Mouse (Mus musculus): ENCODE measurements around the gene Ntm. TPM values are rescaled to one million over a fixed set of nuclear protein-coding genes. Genes with fewer than 3 reads are reported as not detected.

Gene Ntm
- polyA plus RNA-seq, 1 experiment, result 0.32 TPM

DNA sequence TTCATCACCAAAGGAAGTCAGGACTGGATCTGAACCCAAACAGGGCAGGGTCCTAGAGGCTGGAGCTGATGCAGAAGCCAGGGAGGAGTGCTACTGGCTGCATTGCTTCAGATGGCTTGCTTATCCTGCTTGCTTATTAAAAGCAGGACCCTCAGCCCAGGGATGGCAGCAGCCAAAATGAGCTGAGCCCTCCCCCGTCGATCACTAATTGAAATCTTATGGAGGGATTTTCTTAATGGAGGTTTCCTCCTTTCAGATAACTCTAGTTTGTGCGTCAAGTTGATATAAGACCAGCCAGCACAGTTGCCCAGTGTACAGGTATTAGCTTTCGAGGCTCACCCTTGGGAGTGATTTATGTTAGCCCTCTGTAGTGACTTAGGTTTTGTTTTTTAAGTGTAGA lies 826.9 kb downstream of the Ntm start:
- no peak for DNase-seq (ENCODE audit: low read depth, low spot score)
- 80% methylated on average over 4 of the region's 4 CpGs for WGBS

DNA sequence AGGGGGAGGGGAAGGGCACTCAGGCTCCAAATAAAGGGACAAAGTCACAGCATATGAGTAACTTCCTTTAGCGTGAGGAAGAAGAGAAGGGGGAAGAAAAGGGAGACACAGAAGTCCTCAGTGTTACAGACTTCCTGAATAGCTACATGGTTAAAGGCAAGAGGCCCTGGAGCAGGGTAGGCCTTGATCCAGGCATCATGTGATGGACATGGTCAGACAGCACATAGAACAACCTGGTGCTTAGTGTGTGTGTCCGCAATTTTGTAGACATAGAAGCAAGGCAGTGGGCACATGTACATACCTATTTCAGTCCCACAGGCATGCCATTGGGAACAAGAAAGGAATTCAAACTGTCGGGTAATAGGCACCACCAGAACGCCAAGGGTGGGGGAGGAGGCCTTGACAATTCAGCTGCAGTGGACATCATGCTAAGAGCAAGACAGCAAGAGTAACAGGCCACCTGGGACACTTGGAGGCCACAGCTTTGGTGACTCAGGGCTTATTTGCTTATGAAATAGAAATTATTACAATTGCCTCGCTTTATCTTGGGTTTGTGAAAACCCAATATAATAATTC lies 832.1 kb downstream of the Ntm start:
- WGBS, result 81% methylated on average over 5 of the region's 5 CpGs
- DNase-seq (ENCODE audit: low read depth, low spot score), result no peak

DNA sequence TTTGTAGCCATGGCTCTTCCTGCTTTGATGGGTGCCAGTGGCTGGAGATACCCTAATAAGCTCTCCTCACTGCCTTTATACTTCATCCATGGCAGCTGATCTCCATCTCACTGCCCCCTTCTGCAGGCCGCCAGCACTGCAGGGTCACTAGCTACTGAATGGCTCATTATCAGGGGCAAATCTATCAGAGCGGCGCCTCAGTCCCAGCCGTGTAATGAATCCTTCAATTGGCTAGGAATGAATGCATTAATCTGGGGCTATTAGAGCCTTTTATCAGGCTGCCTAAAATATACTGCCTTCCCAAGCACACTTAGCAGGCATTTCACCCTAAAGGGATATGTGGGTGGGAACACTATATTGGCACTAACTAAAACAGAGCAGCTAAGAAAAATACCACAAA lies 832.6 kb downstream of the Ntm start:
- no peak for DNase-seq (ENCODE audit: low read depth, low spot score)
- WGBS, result 79% methylated on average over 4 of the region's 4 CpGs

DNA sequence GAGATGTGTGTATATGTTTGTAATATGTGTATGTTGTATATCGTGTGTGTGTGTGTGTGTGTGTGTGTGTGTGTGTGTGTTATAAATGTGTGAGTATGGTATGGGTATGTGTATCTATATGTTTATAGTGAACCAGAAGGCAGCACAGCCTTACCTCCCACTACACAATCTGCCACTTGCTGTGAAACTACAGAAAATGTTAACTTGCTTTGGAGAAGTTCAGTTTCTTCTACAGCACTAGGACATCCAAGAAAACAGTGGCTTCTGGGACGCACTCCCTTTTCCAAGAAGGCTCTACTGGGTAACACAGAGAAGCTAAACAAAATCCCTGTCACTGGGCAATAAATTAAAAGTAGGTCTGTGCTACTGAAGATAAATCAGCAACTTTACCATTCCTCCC lies 834.5 kb downstream of the Ntm start:
- 65% methylated on average over 2 of the region's 2 CpGs for WGBS
- no peak for DNase-seq (ENCODE audit: low read depth, low spot score)

DNA sequence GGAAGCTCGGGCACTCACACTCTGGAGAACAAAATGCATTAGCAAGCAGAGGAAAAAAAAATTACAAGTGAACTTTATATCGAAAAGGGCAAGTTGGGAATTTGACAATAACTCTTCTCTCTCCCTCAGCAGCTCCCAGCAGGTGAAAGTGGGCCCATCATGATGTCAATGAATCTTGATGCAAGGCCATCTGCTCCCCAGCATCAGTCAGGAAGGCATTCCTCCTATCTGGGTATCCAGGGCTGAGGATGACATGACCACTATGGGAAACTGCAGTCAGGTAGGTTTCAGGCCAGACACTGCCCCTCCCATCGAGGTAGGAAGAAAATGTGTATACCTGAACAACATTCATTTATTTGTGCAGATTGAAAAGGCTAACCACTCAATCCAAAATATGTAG lies 838.5 kb downstream of the Ntm start:
- no peak for DNase-seq (ENCODE audit: low read depth, low spot score)
- 57% methylated on average over 3 of the region's 3 CpGs for WGBS

DNA sequence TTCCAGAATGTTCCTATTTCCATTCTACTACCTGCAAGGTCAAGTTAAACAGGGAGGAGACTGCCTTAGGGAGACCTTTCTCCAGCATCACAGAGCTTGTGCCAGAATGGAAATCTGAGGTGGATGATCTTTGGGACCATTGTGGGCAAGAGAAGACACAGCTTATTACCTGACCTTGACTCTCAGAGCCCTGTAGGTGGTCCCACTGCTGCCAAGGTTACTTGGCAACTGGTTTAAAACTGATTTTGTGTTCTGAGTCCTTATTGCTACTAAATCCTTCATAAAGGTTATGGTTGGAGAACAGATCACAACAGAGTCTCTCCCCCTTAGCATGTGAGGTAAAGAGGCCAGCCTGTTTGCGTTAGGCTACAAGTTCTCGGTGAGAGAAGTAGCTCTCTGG lies 839.1 kb downstream of the Ntm start:
- WGBS, result 79% methylated on average over 2 of the region's 2 CpGs

DNA sequence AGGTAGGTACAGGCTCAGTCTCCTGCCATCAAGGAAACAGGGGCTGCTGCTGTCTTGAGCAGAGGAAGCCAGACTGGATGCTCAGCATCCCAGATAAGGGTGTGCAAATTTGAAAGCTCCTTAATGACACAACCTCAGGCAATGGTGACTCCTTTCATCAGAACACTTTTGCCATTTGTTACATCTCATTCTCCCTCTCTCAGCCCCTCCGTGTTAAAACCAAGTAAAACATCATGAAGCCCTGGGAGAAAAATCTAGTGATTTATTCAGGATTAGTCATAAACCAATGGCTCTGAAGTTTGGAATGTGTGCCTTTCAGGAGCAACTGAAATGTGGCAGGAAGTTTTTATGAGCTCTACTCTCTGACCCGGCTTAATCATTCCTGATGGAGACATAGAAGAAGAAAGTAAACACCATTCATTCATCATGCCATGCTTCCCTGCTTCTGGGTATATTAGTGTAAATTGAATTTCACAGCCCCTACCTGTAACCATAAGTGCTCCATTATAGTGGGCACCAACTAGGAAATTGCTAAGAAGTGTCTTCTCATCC lies 845.3 kb downstream of the Ntm start:
- DNase-seq (ENCODE audit: low read depth, low spot score), result no peak
- 8% methylated on average over 2 of the region's 2 CpGs for WGBS

More for the DNA sequence above, 839.1 kb downstream of the Ntm start:
- no peak for DNase-seq (ENCODE audit: low read depth, low spot score)

DNA sequence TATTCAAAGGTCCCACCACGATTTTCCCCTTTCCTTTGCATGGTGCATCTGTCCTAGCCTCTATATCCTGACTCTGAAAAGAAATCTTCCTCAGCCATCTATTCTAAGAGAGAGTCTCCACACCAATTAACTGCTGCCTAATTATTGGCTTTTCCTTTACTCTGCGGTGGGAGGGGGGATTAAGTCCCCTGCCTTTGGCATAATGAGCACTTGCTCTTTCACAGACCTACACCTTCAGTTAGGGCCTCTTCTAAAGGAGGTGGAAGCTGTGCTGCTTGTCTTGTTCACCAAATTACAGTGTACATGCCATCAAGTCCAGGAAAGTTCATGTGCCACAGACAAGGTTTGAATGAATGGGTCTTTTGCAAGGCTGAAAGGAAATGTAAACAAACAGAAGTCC lies 847.6 kb downstream of the Ntm start:
- WGBS, result 49% methylated on average over 2 of the region's 2 CpGs
- DNase-seq (ENCODE audit: low read depth, low spot score), result no peak

DNA sequence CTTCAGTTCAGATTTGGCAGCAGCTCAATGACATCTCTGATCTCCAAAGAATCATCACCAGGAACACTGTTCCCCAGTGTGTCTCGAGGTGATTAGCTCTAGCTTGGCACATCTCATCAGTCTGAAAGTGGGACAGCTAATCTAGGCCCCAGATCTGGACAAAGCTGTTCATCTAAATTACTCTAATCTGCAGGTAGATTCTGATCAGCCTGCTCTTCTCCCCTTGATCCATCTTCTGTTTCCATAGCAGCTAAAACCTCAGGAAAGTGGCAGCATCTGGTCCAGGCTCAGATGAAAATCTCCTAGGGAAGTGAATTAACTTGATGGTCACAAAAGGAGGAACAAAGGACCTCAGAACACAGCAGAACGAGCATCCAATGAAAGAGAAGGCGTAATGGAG lies 856.2 kb downstream of the Ntm start:
- 50% methylated on average over 3 of the region's 3 CpGs for WGBS
- no peak for DNase-seq (ENCODE audit: low read depth, low spot score)

DNA sequence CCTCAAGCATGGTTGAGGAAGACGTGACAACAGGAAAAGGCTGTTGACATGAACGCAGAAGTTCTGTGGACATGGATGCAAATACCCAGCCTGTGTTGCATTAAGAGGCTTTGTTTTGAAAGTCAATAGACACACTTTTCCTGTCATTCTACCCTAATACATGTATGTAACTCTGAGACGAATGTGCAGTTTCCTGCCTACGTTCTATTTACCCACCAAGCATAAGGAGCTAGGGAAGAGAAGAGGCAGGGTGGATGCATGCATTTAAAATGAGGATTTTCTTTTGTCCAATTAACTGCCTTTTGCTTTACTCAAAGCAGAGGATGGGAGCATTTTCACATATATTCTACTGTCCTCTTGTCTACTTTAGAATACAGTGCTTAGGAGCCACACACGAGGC lies 858.5 kb downstream of the Ntm start:
- WGBS, result 79% methylated on average over 5 of the region's 5 CpGs
- DNase-seq (ENCODE audit: low read depth, low spot score), result no peak

DNA sequence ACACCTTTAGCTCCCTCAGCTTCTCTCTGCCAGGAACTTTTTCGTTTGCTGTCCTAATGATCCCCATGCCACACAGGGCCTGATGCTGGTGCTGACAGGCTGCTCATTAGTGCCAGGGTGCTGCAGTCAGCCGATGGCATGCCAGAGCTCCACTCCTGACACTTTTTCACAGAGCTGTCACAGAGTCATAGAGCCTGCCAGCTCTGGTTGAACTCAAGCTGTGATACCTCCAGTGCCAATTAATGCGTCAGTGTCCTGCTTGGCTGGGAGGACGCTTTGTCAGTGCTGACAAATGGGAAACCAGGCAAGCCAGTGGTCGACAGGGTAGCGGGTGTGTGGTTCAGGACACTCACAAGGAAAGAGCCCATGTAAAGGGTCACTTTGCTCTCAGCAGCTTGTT lies 858.9 kb downstream of the Ntm start:
- 65% methylated on average over 6 of the region's 6 CpGs for WGBS
- no peak for DNase-seq (ENCODE audit: low read depth, low spot score)

DNA sequence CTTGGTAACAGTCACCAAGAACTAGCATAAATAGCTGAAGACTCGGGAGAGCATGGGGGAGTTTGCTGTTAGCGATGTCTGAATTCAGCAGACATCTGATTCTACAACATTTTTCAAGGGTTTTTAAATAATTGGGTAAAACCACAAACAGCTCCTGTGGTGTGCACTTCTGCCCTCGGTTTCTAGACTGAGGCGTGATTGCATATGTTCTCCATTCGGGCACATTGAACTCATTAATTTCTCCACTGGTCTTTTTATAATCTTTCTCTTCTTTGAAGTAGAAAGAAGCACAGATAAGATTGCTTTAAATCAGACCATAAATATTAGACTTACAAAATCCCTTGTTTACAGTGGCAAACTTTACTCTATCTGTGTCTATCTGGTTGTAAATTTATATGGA lies 862.3 kb downstream of the Ntm start:
- 64% methylated on average over 5 of the region's 5 CpGs for WGBS

DNA sequence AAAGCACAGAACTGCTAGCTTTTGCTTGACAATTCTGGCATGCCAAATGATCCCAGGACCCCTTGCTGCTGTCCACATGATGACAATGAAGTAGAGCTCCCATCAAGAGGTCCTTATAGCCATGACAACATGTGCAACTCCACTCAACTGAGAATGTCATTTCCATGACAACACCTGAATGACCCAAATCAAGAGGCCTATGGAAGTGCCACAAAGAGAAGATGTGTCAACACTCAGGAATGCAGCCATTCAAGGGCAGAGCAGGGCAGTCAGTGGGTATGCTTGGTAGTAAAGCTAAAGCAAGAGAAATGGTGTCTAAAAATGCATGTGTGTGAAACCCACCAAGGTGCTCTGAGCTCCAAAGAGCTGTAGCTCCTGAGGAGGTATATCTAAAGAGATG lies 870.5 kb downstream of the Ntm start:
- no peak for DNase-seq (ENCODE audit: low read depth, low spot score)

More for the DNA sequence above, 862.3 kb downstream of the Ntm start:
- DNase-seq (ENCODE audit: low read depth, low spot score), result no peak

DNA sequence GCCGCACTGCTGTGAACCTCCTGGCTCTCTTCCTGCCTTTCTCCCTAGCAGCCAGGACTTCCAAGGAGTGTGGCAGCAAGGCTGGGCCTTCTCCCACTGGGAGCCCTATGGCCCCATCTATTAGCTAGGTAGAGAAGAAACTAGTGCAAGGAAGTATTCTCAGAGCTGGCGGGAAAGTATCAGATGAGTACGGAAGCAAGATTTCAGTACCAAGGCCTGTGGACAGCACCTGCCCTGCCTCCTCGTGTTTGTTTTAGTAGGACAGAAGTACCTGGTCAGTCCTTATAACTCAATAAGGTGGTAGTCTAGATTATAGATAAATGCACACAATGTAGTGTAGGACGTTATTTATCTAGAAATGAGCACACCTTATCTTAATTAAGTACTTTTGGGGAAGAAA lies 874.3 kb downstream of the Ntm start:
- WGBS, result 48% methylated on average over 5 of the region's 5 CpGs
- DNase-seq (ENCODE audit: low read depth, low spot score), result no peak

DNA sequence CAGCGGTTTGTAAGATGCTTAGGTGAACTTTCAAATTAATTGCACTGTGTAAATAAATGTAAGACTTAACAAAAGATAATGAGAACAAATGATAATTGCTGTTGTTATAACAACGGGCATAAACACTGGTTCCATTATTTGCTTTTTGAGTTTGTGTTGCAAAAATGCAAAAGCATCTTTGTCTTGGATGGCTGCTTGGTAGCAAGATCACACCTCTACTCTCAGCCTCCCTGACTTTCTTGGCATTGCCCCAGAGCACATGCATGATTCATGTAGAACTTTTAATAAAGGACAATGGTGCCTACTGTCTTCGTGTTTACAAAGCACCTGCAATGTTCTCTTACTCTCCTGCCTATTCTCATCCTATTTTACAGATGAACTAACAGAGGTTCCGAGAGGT lies 875.3 kb downstream of the Ntm start:
- DNase-seq (ENCODE audit: low read depth, low spot score), result no peak
- WGBS, result 61% methylated on average over 4 of the region's 4 CpGs

DNA sequence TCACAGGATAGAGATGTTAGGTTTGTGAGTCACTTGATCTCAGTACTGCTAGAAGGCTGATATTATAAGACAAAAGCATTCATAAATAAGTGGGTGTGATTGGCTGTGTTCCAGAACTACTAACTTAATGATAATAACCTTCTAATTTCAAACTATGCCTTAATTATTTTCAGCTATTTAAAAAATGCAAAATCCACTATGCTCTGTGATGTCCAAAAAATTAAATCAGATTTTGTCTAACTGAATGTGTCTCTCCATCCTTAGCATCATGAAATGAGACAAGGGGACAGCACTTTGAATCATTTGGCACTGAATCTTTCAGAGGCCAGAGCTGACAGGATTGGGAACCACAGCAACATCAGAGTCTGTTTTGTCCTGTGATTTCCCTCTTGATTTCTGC lies 875.8 kb downstream of the Ntm start:
- no peak for DNase-seq (ENCODE audit: low read depth, low spot score)

DNA sequence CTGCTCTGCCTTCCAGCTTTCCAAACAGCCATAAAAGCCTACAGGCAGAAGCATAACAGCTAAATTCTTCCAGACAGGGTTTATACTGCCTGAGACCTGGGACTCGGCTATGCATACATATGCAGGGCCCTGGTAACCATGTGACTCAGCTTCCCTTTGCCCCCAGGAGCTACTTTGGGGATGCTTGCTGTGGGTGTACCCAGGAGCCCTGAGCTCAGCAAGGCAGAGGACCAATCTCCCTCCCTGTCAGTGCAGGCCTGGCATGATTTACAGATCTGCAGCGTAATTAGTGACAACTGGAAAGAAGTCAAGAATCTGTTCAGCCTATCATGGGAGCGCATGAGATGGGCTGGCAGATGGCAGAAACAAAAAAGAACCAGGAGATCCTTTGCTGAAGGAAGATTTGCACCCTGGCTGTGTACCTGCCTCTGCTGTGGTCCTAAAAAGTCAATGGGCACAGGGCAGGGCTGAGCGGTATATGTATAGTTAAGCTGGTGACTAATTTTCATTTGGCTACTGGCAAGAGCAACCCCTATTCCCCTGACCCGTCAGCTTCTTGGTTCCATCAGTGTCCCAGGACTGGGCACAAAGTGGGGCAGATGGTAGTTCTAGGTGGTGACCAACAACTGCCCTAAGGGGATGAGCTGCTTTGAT lies 886.9 kb downstream of the Ntm start:
- no peak for DNase-seq (ENCODE audit: low read depth, low spot score)
- WGBS, result 71% methylated on average over 5 of the region's 5 CpGs

DNA sequence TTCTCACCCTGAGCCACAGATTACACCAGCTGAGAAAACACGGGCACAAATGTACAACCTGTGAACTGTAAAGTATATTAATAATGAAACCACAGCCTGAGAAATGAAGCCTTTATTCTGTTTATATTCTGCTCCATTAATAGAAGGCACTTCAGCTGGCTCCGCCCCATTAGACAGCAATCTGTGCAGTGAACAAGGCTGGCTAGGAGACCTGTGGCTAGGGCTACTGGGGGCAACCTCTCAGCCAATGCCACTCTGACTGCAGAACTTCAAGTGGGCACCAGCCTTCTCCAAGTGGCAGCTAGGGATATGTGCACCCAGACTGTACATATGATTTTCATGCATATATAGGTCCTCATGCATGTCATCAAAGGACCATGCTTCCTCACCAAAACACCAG lies 887.7 kb downstream of the Ntm start:
- 77% methylated on average over 2 of the region's 2 CpGs for WGBS
- DNase-seq (ENCODE audit: low read depth, low spot score), result no peak

DNA sequence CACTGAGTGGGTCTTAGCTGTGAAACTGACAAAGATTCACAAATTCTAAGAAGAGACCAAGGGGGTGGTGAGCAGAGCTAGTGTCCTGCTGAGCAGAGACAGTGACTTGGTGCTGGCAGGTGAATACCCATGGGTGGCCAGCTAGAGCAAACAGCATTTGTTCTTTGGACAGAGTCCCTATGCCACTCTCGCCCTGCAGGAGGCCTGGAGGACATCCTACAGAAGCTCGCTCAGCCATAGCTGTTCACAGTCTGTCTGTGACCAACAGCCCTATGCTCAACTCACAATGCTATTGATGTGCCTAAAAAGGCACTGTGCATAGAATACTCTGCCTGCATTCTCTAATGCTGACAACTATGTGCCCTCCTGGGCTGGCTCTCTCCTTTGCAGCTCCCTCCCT lies 888.4 kb downstream of the Ntm start:
- no peak for DNase-seq (ENCODE audit: low read depth, low spot score)
- WGBS, result 77% methylated on average over 2 of the region's 2 CpGs

DNA sequence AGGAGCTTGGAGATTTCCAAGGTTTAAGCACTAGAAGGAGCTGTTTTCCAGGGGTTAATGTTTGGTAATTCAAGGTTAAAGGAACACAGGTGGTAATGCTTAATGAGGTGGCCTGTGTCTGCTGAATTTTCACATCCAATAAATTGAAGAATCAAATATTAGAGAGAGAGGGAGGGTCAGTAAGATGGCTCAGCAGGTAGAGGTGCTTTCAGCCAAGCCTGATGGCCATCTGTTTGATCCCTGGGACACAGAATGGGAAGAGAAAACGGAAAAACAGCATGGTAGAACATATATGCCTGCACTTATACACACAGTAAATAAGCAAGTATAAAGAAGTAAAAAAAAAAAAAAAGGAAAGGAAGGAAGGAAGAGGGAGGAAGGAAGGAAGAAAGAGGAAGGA lies 890.9 kb downstream of the Ntm start:
- WGBS, result 59% methylated on average over 1 of the region's 1 CpGs
- DNase-seq (ENCODE audit: low read depth, low spot score), result no peak

DNA sequence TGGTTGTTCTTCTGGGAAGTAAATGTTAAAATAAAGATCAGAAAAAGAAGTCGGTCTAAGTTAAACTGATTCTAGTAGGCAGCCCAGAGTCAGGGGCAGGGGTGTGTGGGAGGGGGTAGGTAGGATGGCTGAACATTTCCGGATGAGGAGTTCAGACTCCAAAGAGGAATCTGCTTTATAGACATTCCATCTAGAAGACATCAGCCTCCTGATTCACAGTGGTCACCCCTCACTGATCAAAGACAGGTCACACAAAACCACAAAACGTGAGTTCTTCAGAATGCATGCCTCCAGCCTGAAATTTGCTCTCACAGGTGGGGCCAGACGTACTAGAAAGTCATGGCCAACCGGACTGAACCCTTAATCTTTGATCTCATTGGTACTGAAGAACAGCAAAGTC lies 895.4 kb downstream of the Ntm start:
- DNase-seq (ENCODE audit: low read depth, low spot score), result no peak
- WGBS, result 60% methylated on average over 5 of the region's 5 CpGs

DNA sequence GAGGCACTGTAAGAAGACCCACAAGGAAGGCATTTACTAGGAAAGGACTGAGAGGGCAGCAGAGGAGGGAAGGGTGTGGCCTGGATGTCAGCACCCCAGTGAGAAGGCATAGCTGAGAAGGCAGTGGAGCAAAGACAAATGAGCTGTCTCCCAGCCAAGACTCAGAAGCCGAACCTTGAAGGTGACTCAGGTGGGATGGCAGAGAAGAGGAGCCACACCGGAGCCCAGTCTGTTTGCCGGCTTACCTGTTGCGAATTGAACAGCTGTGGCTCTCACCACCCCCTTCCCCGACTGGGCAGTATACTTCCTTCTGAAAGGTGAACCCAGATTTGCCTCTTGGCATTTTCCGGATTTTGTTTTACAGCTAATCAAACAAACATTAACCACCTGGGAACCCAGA lies 902.6 kb downstream of the Ntm start:
- DNase-seq (ENCODE audit: low read depth, low spot score), result no peak
- WGBS, result 28% methylated on average over 6 of the region's 6 CpGs

Measured in large intestine, adult 2 months (tissue).